Mouse (Mus musculus) spleen, adult 18-20 months (tissue): ENCODE data around the gene Mmp8.

ENCODE experiments used
- DNase-seq, 2 experiments: peaks; one replicate each; pipeline ENCODE4 v3.0.0; 2022; ENCODE audit warnings: mixed read lengths in 2 of 2

Mmp8 gene

DNA sequence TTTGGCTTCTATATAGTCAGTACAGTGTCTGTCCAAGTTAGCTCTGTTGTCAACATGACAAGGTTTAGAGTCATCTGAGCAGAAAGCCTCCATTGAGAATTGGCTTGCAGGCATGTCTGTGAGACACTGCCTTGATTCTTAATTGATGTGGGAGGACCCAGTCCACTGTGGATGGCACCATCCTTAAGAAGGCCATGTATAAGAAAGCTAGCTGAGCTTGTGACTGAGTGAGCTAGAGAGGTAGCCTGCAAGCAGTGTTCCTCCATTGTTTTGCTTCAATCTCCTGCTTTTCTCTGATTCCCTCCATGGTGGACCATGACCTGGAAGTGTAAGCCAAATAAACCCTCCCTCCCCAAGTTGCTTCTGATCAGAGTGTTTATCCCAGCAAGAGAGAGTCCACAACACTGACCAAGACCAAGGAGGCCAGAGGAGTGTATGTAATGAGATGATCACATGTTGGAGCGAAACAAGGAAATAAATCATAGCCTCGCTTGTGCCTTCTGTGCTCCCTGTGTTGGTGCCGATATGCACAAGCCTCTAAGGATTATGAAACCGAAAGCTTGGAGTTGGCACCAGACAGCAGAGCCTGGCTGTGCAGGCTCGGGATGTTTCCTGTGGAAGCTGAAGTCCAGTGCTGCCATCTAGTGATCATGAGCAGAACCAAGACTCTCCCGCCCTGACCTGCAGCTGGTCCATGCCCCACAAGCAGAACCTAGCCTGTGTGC is 36.7 kb downstream of the Mmp8 start:
- DNase-seq: peak; percentile 34 to 60

DNA sequence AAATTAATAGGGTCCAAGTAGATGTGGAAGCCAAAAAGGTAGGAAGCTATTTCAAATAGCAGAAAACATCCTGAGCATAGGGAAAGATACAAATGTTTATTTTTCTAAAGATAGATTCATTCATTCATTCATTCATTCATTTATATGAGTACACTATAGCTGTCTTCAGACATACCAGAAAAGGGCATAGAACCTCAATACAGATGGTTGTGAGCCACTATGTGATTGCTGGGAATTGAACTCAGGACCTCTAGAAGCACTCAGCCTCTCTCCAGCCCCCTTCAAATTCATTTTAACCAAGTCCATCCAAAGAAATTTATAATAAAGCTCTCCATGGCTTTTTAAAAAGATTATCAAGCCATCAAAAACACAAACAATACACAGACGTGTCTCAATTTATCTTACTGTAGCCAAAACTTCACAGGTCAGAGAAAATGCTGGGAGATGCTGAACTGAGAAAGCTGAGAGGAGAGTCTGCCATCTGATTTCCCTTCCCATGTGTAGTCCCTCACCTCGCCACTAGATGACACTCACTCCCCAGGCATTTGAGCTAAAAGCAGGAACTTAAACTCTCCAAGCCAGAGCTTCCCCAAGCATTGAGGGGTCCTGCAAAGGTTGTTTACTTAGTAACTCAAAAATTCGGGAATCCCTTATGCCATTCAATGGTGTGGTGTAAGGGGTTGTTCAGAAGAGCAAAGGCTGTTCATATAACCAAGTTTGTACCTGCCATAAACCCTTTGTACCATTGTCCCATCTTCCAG is 44.9 kb downstream of the Mmp8 start:
- DNase-seq: peak; percentile 49 to 72

DNA sequence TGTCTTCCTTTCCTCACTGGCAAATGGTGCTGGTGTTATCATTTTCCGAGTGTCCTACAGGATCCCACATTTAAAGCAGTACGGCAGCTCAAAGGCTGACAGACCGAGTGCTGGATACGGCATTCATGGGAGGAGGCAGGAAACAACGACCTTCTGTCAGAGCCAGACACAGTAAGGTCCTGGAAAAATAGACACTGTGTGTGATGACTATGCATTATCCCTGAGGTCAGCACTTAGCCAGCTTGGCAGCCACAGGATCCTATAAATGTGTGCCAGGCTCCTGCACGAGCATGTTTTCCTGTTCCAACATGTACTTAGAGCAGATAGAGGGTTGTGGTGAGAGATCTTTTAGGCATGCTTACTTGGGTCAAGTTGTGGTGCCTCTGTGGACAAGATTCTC is 45.7 kb downstream of the Mmp8 start:
- no peak for DNase-seq

DNA sequence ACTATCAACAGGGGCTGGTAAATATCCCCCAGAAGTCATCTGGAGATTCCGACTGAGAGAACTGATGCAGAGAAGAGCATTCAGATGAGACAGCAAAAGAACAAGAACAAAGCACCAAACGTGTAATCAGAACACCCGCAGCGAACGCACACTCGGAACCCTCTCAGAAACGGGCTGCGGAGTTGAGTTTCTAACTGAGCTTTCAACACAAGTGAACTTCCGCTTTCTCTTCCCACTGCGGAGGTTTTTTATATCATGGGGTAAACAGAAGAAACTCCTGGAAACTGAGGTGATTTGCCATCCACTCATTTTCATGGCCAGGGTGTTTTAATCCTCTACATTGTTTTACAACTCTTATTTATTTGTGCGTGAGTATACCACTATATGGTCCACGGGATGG is 47.4 kb downstream of the Mmp8 start:
- DNase-seq: no peak
